Mouse (Mus musculus) spleen, adult 10 weeks (tissue): ENCODE data around the gene Gpr141. TPM values are rescaled to one million over a fixed set of nuclear protein-coding genes. Genes with fewer than 3 reads are reported as not detected.

Experiments
- polyA plus RNA-seq: library from polyadenylated mRNA; stranded (reverse); fragments of 350-450 nt; fragmentation: Illumina TruSeq; extraction: RNeasy Lipid Tissue Mini Kit (QIAGEN cat#74804); gene quantifications from one replicate; pipeline ENCODE4 v1.2.3, GENCODE M21; 2015; ENCODE audit warnings: low replicate concordance; ENCODE audit not compliant: insufficient read depth

Gpr141 gene
- polyA plus RNA-seq: 19.6 TPM

DNA sequence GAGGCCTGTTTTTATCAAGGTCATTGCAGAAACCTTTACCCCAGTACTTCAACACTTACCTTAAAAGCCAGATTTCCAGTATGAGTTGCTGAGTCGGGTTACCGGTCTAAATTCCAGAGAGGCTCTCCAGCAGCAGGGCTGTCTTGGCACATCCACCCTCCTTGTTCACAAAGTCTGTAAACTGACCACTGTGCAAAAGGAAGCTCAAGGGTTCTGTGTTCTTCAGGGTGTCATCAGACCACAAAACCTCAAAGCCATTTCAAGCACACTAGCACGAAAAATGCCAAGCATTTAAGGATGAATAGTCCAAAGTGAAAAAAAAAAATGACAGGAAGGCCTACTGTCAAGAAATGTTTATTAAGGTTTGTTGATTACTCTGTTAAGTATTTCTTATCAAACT, at the start of gene Gpr141:
Gene Gpr141, minus strand, starts transcription at position 187 of the 400 bp plus-strand sequence.

Other genes with a start within 250 kb of the Gpr141 start
- gene Epdr1, start 204.3 kb downstream of the Gpr141 start, polyA plus RNA-seq: 4.2 TPM
- 0.14 TPM for gene Sfrp4, start 201.2 kb downstream of the Gpr141 start, polyA plus RNA-seq
- gene Nme8, start 126.5 kb downstream of the Gpr141 start, polyA plus RNA-seq: not detected